Mouse (Mus musculus): ENCODE measurements at regions not wholly inside any gene's neighbourhood (a gene's known extent, or its start where the extent isn't known, plus 50 kb on each side); places are given as distances from the start of the nearest gene placed in this dataset.

GRCm38 (mm10) chr14:62035416-62035815 is 257.0 kb upstream of the Rnaseh2b start:
- H3K27me3 ChIP-seq (ENCODE audit: insufficient read depth, low read length), result no peaks in the 10 kb centered on the region
- H3K4me1 ChIP-seq (ENCODE audit: insufficient read depth, low read length), result no peaks in the 10 kb centered on the region
- TF ChIP-seq CTCF (IDR thresholded peaks at IDR 0.05; ENCODE audit: low read depth), result no peak
- DNase-seq (ENCODE audit: low spot score) (no peak), ATAC-seq (no peak)
- H3K4me2 ChIP-seq (ENCODE audit: low read depth, low read length), result no peak overlapping the region
- no peak overlapping the region for H3K9ac ChIP-seq (replicated peaks; ENCODE audit: low read length)
- H3K27ac ChIP-seq, result no peak overlapping the region
- 88% methylated on average over 3 of the region's 3 CpGs for WGBS
- no peaks in the 10 kb centered on the region for H3K36me3 ChIP-seq (ENCODE audit: insufficient read depth, low read length)
- no peak overlapping the region for H3K4me3 ChIP-seq (ENCODE audit: low read length)
- no peaks in the 10 kb centered on the region for H3K9me3 ChIP-seq (ENCODE audit: low read length)

GRCm38 (mm10) chr14:62037514-62037913 is 254.9 kb upstream of the Rnaseh2b start:
- Histone ChIP-seq H3K36me3 (ENCODE audit: insufficient read depth, low read length) (no peaks in the 10 kb centered on the region), H3K27ac (no peak overlapping the region), H3K4me3 (ENCODE audit: low read length) (no peak overlapping the region), H3K9ac (replicated peaks; ENCODE audit: low read length) (no peak overlapping the region), H3K4me2 (ENCODE audit: low read depth, low read length) (no peak overlapping the region), H3K4me1 (ENCODE audit: insufficient read depth, low read length) (no peaks in the 10 kb centered on the region), H3K27me3 (ENCODE audit: insufficient read depth, low read length) (no peaks in the 10 kb centered on the region), H3K9me3 (ENCODE audit: low read length) (no peaks in the 10 kb centered on the region)
- WGBS, result 89% methylated on average over 1 of the region's 1 CpGs
- no peak for TF ChIP-seq CTCF (IDR thresholded peaks at IDR 0.05; ENCODE audit: low read depth)
- ATAC-seq (no peak), DNase-seq (ENCODE audit: low spot score) (no peak)

DNA sequence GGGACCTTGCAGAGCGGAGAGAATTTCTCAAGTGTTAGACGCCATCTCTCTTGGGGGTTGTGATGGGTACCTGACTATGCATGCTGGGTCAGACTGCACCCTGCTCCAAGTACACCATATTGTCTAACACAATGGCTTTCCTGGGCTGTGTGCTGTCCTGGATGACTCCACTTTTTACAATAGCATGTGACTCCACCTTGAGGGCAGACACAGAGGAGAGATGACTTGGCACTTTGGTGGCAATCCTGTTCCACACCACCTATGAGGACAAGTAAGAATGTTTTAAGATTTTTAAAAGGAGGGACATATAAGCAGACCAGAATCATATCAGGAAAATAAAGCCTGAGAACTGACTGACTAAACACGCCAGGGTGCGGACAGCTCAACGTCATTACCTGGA is 254.5 kb upstream of the Rnaseh2b start:
- Histone ChIP-seq H3K36me3 (ENCODE audit: insufficient read depth, low read length) (no peaks in the 10 kb centered on the region), H3K4me2 (ENCODE audit: low read depth, low read length) (no peak overlapping the region), H3K27me3 (ENCODE audit: insufficient read depth, low read length) (no peaks in the 10 kb centered on the region), H3K4me1 (ENCODE audit: insufficient read depth, low read length) (no peaks in the 10 kb centered on the region), H3K27ac (no peak overlapping the region), H3K9ac (replicated peaks; ENCODE audit: low read length) (no peak overlapping the region), H3K9me3 (ENCODE audit: low read length) (no peaks in the 10 kb centered on the region), H3K4me3 (ENCODE audit: low read length) (no peak overlapping the region)
- 86% methylated on average over 5 of the region's 5 CpGs for WGBS
- DNase-seq (ENCODE audit: low spot score), result no peak
- no peak for TF ChIP-seq CTCF (IDR thresholded peaks at IDR 0.05; ENCODE audit: low read depth)
- no peak for ATAC-seq

DNA sequence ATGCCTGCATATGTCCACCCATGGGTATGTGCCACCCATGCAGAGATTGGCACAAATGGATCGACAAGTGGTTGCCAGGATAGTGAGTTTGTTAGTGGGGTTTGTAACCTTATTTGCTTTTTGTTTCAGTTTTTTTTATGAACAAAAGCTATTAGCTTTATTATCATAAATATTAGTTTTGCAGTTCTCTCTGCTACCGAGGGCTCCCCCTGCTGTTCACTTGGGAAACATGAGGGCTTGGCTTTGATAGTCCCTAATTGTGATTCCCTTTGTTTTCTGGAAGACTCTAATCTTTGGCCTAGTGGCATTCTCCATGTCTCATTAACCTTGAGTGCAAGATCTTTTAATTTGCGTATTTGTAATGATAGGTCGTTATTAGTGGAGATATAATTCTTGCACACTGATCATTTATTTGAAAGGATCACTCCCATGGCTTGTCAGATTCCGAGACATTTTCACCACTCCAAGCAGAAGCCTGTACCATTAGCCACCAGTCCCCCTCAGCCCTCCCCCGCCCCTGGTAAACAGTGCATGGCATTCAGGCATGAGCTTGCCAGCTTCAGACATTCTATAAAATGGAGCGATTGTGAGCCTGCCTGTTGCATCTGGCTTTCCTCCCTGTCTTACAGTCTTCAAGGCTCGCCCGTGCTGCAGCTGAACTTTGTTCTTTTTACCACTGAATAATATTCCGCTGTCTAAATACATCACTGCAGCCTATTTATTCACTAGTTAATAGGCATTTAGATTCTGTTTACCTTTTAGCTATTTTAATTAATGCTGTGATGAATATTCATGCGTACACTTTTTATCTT is 249.9 kb upstream of the Rnaseh2b start:
- ATAC-seq (peak; percentile 64; the same call in 1 of the 2 replicates), DNase-seq (ENCODE audit: low spot score) (peak; percentile 76)
- Histone ChIP-seq H3K9me3 (ENCODE audit: low read length) (no peaks in the 10 kb centered on the region), H3K9ac (replicated peaks; ENCODE audit: low read length) (no peak overlapping the region), H3K4me1 (ENCODE audit: insufficient read depth, low read length) (no peaks in the 10 kb centered on the region), H3K36me3 (ENCODE audit: insufficient read depth, low read length) (no peaks in the 10 kb centered on the region), H3K4me2 (ENCODE audit: low read depth, low read length) (no peak overlapping the region), H3K4me3 (ENCODE audit: low read length) (no peak overlapping the region), H3K27me3 (ENCODE audit: insufficient read depth, low read length) (no peaks in the 10 kb centered on the region), H3K27ac (no peak overlapping the region)
- WGBS, result 50% methylated on average over 11 of the region's 11 CpGs
- peak; percentile 75 for TF ChIP-seq CTCF (IDR thresholded peaks at IDR 0.05; ENCODE audit: low read depth)

GRCm38 (mm10) chr14:62043117-62043422 is 249.3 kb upstream of the Rnaseh2b start:
- Histone ChIP-seq H3K4me1 (ENCODE audit: insufficient read depth, low read length) (no peaks in the 10 kb centered on the region), H3K9me3 (ENCODE audit: low read length) (no peaks in the 10 kb centered on the region), H3K4me2 (ENCODE audit: low read depth, low read length) (no peak overlapping the region), H3K9ac (replicated peaks; ENCODE audit: low read length) (no peak overlapping the region), H3K27ac (no peak overlapping the region), H3K4me3 (ENCODE audit: low read length) (no peak overlapping the region), H3K27me3 (ENCODE audit: insufficient read depth, low read length) (no peaks in the 10 kb centered on the region), H3K36me3 (ENCODE audit: insufficient read depth, low read length) (no peaks in the 10 kb centered on the region)
- WGBS, result 67% methylated on average over 4 of the region's 4 CpGs
- DNase-seq (ENCODE audit: low spot score), result no peak
- ATAC-seq, result no peak
- TF ChIP-seq CTCF (IDR thresholded peaks at IDR 0.05; ENCODE audit: low read depth), result no peak

DNA sequence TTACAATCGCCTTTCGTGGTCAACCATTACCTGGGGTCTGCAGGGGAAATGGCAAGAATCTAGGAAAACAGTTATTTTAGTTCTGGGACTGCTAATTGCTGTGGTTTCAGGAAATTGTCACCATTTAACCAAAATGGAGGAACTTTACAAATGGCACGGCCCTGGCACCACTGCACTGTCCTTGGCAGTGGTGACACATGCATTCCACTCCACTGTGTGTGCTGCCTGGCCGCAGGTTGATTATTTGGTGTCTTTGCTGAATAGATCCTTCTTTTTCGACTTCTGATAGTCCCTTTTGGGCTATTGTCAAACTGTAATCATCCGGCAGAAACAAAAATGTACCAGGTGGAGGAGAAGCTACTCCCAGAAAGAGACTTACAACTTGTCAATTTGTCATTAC is 241.4 kb upstream of the Rnaseh2b start:
- Histone ChIP-seq H3K36me3 (ENCODE audit: insufficient read depth, low read length) (no peaks in the 10 kb centered on the region), H3K27ac (no peak overlapping the region), H3K4me1 (ENCODE audit: insufficient read depth, low read length) (no peaks in the 10 kb centered on the region), H3K4me2 (ENCODE audit: low read depth, low read length) (no peak overlapping the region), H3K9me3 (ENCODE audit: low read length) (no peaks in the 10 kb centered on the region), H3K4me3 (ENCODE audit: low read length) (no peak overlapping the region), H3K27me3 (ENCODE audit: insufficient read depth, low read length) (no peaks in the 10 kb centered on the region), H3K9ac (replicated peaks; ENCODE audit: low read length) (no peak overlapping the region)
- 92% methylated on average over 6 of the region's 6 CpGs for WGBS
- ATAC-seq, result no peak
- DNase-seq (ENCODE audit: low spot score), result no peak
- TF ChIP-seq CTCF (IDR thresholded peaks at IDR 0.05; ENCODE audit: low read depth), result no peak

GRCm38 (mm10) chr14:62051923-62052322 is 240.5 kb upstream of the Rnaseh2b start:
- Histone ChIP-seq H3K4me1 (ENCODE audit: insufficient read depth, low read length) (no peaks in the 10 kb centered on the region), H3K36me3 (ENCODE audit: insufficient read depth, low read length) (no peaks in the 10 kb centered on the region), H3K27ac (no peak overlapping the region), H3K27me3 (ENCODE audit: insufficient read depth, low read length) (no peaks in the 10 kb centered on the region), H3K9ac (replicated peaks; ENCODE audit: low read length) (no peak overlapping the region), H3K4me3 (ENCODE audit: low read length) (no peak overlapping the region), H3K9me3 (ENCODE audit: low read length) (no peaks in the 10 kb centered on the region), H3K4me2 (ENCODE audit: low read depth, low read length) (no peak overlapping the region)
- ATAC-seq (no peak), DNase-seq (ENCODE audit: low spot score) (no peak)
- no peak for TF ChIP-seq CTCF (IDR thresholded peaks at IDR 0.05; ENCODE audit: low read depth)
- 61% methylated on average over 1 of the region's 1 CpGs for WGBS
